Mouse (Mus musculus) left cerebral cortex, postnatal 4 days (tissue): Measurements from ENCODE around the gene Laptm5. TPM values are rescaled to one million over a fixed set of nuclear protein-coding genes. Genes with fewer than 3 reads are reported as not detected.

Experiments
- DNase-seq: peaks from one replicate; pipeline ENCODE4 v3.0.0-alpha.2; 2022
- intact Hi-C: fragments of 180-260 bp; cut with DNase I; formaldehyde crosslinking; loops from one replicate; pipeline ENCODE4 v1.15.1; 2025
- total RNA-seq, 2 experiments: library from RNA; stranded (reverse); gene quantifications; 2 replicates each; pipeline ENCODE4 v1.2.3; 2021

Gene Laptm5
- total RNA-seq, 2 experiments from 2014 or later, result 10.8 to 15.0 TPM

- peak; percentile 64 for DNase-seq
- intact Hi-C loops, result no loop called here
Measured at GRCm38 (mm10) chr4:130918805-130919749, 6.2 kb downstream of the Laptm5 start.

- intact Hi-C loops, result no loop called here
- no peak for DNase-seq
Measured at GRCm38 (mm10) chr4:130919750-130920356, 6.9 kb downstream of the Laptm5 start.

DNA sequence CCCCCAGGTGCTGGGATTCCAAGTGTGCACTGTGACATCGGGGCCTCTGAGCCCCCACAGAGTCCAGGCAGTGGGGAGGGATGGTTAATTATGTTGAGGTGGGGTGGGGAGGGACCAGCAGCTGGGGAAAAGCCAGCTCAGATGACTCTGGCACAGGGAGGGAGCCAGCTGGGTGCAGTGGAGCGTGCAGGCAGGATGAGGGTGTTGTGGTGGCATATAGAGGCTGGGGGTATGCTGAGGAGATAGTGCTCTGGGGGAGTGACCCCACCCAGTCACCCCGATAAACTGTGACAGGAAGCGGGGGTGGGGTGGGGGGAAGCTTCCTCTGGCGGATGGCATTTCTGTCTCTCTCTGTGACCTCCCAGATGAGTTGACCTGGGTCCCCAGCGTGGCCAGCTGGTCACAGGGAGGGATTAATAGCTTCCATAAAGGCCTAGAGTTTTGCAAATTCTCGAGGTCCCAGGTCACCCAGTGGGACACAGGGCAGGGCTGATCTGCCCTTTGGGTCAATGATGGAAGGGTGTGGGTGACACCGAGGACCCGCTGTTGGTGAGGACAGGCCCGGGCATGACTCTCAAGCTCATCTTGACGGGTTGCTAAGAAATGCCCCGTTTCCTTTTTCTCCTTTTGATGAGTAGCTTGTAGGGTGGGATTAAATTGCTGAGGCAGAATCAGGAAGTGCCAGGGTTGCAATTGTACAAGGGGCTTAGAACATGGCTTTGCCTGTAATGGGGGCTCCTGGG lies 8.2 kb downstream of the Laptm5 start:
- DNase-seq, result peak; percentile 74
- intact Hi-C loops, result no loop called here

- DNase-seq, result no peak
- intact Hi-C loops, result no loop called here
Measured at GRCm38 (mm10) chr4:130921986-130922385, 9.1 kb downstream of the Laptm5 start.

DNA sequence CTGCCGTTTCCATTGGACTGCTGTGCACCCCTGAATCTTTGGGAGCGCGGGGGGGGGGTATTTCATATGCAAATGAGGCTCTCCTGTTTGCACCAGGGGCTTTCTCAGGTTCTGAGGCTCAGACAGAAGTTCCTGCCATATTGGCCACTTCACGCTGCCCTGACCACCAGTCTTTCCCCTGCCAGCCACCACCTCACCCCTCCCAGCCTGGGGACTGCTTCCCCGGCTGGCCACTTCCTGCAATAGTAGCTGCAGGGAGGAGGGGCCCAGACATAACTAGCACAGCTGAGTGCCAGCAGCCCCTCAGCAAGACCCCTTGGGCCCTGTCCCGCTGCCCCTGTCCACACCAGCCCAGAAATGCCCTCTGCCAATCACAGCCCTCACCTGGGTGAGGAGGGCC lies 13.3 kb downstream of the Laptm5 start:
- intact Hi-C loops, result no loop called here
- DNase-seq, result no peak

GRCm38 (mm10) chr4:130927821-130928220 lies 14.9 kb downstream of the Laptm5 start:
- no peak for DNase-seq
- intact Hi-C loops, result no loop called here

- DNase-seq, result no peak
- intact Hi-C loops, result no loop called here
Measured at GRCm38 (mm10) chr4:130942644-130943043, 29.7 kb downstream of the Laptm5 start.

- intact Hi-C loops, result no loop called here
- no peak for DNase-seq
Measured at GRCm38 (mm10) chr4:130944112-130944511, 31.2 kb downstream of the Laptm5 start, which contains the start of gene Matn1. Matn1 (plus strand) TSS chr4:130944385.

GRCm38 (mm10) chr4:130944779-130945178 lies 31.9 kb downstream of the Laptm5 start:
- no peak for DNase-seq
- intact Hi-C loops, result loop anchor here (5.0 kb wide), 3 partner anchors 47 to 602 kb away; no protein-coding TSS in a partner anchor

DNA sequence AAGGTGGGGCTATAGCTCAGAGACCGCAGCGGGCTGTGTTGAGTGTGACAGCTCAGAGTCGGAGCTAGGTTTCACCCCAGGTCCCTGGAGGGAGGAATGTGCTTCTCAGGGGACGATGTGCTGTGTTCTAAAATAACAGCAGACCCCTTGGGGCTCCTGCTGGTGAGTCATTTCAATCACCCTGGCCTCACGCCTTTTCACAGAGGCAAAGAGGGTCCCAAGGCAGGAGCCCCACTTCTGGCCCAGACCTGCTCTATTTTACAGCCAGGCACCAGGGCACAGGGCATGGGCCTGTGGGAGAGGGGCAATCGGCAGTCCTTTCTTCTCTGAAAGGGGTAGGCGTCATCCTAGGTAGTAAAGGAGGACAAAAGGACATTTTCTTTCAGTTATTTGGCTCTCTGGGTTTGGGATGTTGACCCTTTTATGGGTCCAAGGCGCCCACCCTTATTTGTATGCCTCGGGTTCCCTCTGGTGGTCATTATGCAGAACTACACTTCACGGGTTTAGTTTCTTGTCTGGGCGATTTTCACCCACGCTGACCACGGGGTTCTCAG lies 34.2 kb downstream of the Laptm5 start:
- intact Hi-C loops, result loop anchor here (5.0 kb wide), 3 partner anchors 50 to 605 kb away; no protein-coding TSS in a partner anchor
- DNase-seq, result no peak

DNA sequence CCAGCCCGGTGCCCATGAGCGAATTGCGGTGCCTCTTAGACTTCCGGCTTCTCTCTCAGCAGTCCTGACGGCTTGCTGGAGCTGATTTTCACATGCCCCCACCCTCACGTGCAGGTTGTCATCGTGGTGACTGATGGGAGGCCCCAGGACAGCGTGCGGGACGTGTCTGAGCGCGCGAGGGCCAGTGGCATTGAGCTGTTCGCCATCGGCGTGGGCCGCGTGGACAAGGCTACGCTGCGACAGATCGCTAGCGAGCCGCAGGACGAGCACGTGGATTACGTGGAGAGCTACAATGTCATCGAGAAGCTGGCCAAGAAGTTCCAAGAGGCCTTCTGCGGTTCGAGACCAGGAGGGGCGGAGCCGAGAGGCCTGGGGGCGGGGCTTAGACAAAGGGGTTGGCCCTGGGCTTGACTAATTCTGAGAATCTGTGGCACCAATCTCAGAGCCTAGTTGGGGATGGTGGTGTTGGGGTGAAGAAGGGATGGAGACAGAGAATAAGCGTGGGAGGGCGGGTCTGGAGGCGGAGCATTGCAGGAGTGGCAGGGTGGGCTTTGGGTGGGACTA lies 37.0 kb downstream of the Laptm5 start:
- intact Hi-C loops, result loop anchor here (5.0 kb wide), 3 partner anchors 53 to 608 kb away; no protein-coding TSS in a partner anchor
- DNase-seq, result no peak

DNA sequence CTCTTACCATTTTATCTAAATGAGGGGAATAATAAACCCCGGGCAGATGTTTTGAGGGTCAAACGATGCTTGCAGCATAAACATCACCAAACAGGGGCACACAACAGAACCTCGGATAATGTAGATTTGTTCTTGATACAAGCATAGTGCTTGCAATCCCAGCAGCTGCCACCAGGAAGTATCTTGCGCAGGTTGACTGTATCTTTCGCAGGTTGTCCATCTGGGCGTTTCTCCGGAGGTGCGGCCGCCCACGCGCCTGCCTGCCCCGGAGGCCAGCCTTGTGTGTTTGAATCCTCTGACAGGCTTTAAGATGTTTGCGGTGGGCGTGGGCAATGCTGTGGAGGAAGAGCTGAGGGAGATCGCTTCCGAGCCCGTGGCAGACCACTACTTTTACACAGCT lies 39.6 kb downstream of the Laptm5 start:
- intact Hi-C loops, result no loop called here
- peak; percentile 49 for DNase-seq

GRCm38 (mm10) chr4:130957156-130957555 lies 44.2 kb downstream of the Laptm5 start:
- intact Hi-C loops, result no loop called here
- no peak for DNase-seq

- no peak for DNase-seq
- intact Hi-C loops, result no loop called here
Measured at GRCm38 (mm10) chr4:130958812-130959211, 45.9 kb downstream of the Laptm5 start.

DNA sequence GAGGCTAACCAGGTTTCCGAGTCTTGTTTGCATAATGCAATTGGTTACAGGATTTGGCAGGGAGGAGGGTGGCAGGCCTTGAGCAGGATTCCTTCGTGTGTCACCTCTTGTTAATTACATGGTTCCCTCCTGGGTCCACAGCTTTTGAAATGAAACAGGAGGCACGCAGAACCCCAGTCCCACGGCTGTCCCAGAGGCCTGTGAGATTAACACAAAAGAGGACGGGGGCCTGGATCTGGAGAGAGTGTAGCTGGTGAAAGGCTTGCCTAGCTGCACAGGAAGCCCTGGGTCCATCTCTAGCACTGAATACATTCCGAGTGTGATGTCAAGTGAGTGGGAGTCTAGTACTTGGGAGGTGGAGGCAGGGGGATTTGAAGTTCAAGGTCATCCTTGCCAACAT lies 46.8 kb downstream of the Laptm5 start:
- DNase-seq, result no peak

GRCm38 (mm10) chr4:130960118-130960734 lies 47.3 kb downstream of the Laptm5 start:
- intact Hi-C loops, result loop anchor here (2.0 to 5.0 kb wide), 2 partner anchors 292 to 879 kb away; partner anchors contain the start of gene Ptpru
- peak; percentile 90 for DNase-seq

More for the DNA sequence above, 46.8 kb downstream of the Laptm5 start:
- intact Hi-C loops, result loop anchor here (2.0 to 5.0 kb wide), 2 partner anchors 293 to 879 kb away; partner anchors contain the start of gene Ptpru

DNA sequence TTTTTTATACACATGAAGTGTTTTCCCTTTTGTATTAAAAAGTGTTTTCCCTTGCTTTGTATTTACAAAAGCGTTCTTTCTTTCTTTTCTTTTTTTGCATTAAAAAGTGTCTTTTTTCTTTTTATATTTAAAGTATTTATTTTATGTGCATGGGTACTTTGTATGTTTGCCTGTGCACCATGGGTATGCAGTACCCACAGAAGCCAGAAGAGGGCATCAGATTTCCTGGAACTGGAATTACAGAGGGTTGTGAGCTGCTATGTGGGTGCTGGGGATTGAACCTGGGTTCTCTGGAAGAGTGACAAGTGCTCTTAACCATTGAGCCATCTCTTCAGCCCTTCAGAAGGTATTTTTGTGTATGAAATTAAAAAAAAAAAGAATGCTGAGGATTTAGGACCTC lies 58.4 kb downstream of the Laptm5 start:
- intact Hi-C loops, result no loop called here
- no peak for DNase-seq

DNA sequence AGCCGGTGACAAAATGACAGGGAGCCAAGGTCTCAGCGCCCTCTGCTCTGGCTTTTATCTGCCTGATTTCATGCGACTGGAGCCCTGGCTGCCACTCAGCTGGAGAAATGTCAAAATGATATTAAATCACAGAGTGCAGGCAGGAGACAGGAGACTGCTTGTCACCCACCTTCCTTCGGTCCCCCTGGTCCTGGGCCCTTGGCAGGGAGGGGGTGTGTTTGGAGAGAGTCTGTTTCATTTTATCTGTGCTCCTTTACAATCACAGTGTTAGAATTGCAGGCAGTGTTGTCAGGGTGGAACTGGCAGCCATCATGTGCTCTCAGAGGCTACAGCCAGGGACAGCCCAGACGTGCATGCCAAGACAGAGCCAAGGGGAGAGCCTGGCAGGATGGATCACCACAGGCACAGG lies 59.5 kb downstream of the Laptm5 start:
- peak; percentile 68 for DNase-seq
- intact Hi-C loops, result no loop called here
